Mouse (Mus musculus) lung, postnatal 10 days (tissue): ENCODE measurements around the gene Nufip1.
A peak's percentile ranks its signal among the peaks of the same experiment; 100 is the strongest.

ENCODE experiments used
- DNase-seq: peaks from one replicate; pipeline ENCODE4 v3.0.0; 2021

The Nufip1 gene

GRCm38 (mm10) chr14:76110396-76111221 lies at the start of gene Nufip1, which contains the start of gene Gpalpp1:
Gene Nufip1 (plus strand): TSS chr14:76110891.
Gene Gpalpp1 (minus strand): TSS chr14:76110760.
- DNase-seq, result peak; percentile 94

- DNase-seq, result no peak
Observed at GRCm38 (mm10) chr14:76067237-76067636, 43.5 kb upstream of the Nufip1 start.

- no peak for DNase-seq
Observed at GRCm38 (mm10) chr14:76068296-76068695, 42.4 kb upstream of the Nufip1 start.

- no peak for DNase-seq
Observed at GRCm38 (mm10) chr14:76069296-76069695, 41.4 kb upstream of the Nufip1 start.

GRCm38 (mm10) chr14:76072626-76073025 lies 38.1 kb upstream of the Nufip1 start:
- DNase-seq, result no peak

- DNase-seq, result no peak
Observed at GRCm38 (mm10) chr14:76074206-76074605, 36.5 kb upstream of the Nufip1 start.

GRCm38 (mm10) chr14:76075721-76076120 lies 35.0 kb upstream of the Nufip1 start:
- no peak for DNase-seq

GRCm38 (mm10) chr14:76076602-76077001 lies 34.1 kb upstream of the Nufip1 start:
- DNase-seq, result no peak

- peak; percentile 51 for DNase-seq
Observed at GRCm38 (mm10) chr14:76077088-76077491, 33.6 kb upstream of the Nufip1 start.

- DNase-seq, result peak; percentile 33
Observed at GRCm38 (mm10) chr14:76081451-76081850, 29.2 kb upstream of the Nufip1 start.

- no peak for DNase-seq
Observed at GRCm38 (mm10) chr14:76082086-76082636, 28.5 kb upstream of the Nufip1 start.

- DNase-seq, result no peak
Observed at GRCm38 (mm10) chr14:76084188-76084587, 26.5 kb upstream of the Nufip1 start.

- DNase-seq, result no peak
Observed at GRCm38 (mm10) chr14:76097244-76097643, 13.4 kb upstream of the Nufip1 start.

- no peak for DNase-seq
Observed at GRCm38 (mm10) chr14:76097815-76098214, 12.9 kb upstream of the Nufip1 start.

- no peak for DNase-seq
Observed at GRCm38 (mm10) chr14:76099543-76099942, 11.1 kb upstream of the Nufip1 start.

GRCm38 (mm10) chr14:76115744-76116143 lies 5.1 kb downstream of the Nufip1 start:
- DNase-seq, result no peak

- DNase-seq, result peak; percentile 14
Observed at GRCm38 (mm10) chr14:76118963-76119362, 8.3 kb downstream of the Nufip1 start.

GRCm38 (mm10) chr14:76120472-76120871 lies 9.8 kb downstream of the Nufip1 start:
- peak; percentile 10 for DNase-seq

GRCm38 (mm10) chr14:76121901-76122662 lies 11.4 kb downstream of the Nufip1 start:
- peak; percentile 60 for DNase-seq

GRCm38 (mm10) chr14:76122663-76123058 lies 12.0 kb downstream of the Nufip1 start:
- no peak for DNase-seq

- no peak for DNase-seq
Observed at GRCm38 (mm10) chr14:76127311-76127710, 16.6 kb downstream of the Nufip1 start.

GRCm38 (mm10) chr14:76128174-76128573 lies 17.5 kb downstream of the Nufip1 start:
- DNase-seq, result no peak

- DNase-seq, result no peak
Observed at GRCm38 (mm10) chr14:76134975-76135374, 24.3 kb downstream of the Nufip1 start.

- no peak for DNase-seq
Observed at GRCm38 (mm10) chr14:76145248-76145647, 34.6 kb downstream of the Nufip1 start.
